Mouse (Mus musculus) small intestine, adult 2 months (tissue): ENCODE results near the gene Qk.

Experiments used
- CTCF ChIP-seq: fragments of 200-500 bp; IDR thresholded peaks from 2 replicates; pipeline ENCODE4 v1.5.1; 2012; ENCODE audit warnings: low read depth, mild to moderate bottlenecking, control low read depth, inconsistent platforms, low read length, moderate library complexity, mixed read lengths; ENCODE audit not compliant: insufficient replicate concordance, insufficient read length; ENCODE audit errors: extremely low read depth
- POLR2A ChIP-seq: fragments of 200-500 bp; IDR thresholded peaks from 2 replicates; pipeline ENCODE4 v1.6.1; 2012; ENCODE audit warnings: low read depth, mild to moderate bottlenecking, control low read depth, inconsistent platforms, low read length, moderate library complexity

DNA sequence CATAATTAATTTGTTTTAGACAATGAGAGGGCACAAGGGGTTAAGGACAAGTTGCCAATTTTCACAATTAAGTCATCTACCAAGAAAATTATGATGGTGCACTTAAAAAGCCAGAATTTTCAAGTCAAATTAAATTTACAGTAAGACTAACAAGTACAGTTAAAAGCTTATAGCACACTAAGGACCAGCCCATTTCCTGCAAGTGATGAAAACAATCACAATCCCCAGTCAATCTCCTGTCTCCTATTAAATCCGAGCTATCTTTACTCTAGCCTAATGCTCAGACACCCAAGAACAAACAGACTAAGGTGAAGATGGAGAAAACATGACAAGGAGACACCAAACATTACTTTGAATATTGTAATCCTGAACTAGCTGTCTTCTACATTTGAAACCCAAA is 3.2 kb downstream of the Qk start:
- TF ChIP-seq POLR2A (no peak), CTCF (no peak)
